Mouse (Mus musculus) stomach, embryonic 16.5 days (tissue): ENCODE results near the gene Myo1b. TPM values are rescaled to one million over a fixed set of nuclear protein-coding genes. Genes with fewer than 3 reads are reported as not detected.

ENCODE experiments used
- ATAC-seq: fragments of 200-750 bp; cut with Nextera tagmentation; 2 replicates; pipeline ENCODE4 v1.8.0; 2017; ENCODE audit warnings: moderate number of reproducible peaks, moderate TSS enrichment; ENCODE audit not compliant: insufficient read depth, low FRiP score
- H3K27ac ChIP-seq: fragments of 300-500 bp; sonication (generic); 2 replicates; pipeline ENCODE4 v1.5.1; 2014; ENCODE audit warnings: low read length
- H3K27me3 ChIP-seq: fragments of 300-500 bp; sonication (generic); 2 replicates; pipeline ENCODE4 v1.6.1; 2014; ENCODE audit warnings: low read length, control low read depth, mixed read lengths; ENCODE audit not compliant: control insufficient read depth, insufficient read depth
- H3K36me3 ChIP-seq: fragments of 300-500 bp; sonication (generic); 2 replicates; pipeline ENCODE4 v1.6.1; 2014; ENCODE audit warnings: low read length; ENCODE audit not compliant: control insufficient read depth, insufficient read depth
- H3K4me1 ChIP-seq: fragments of 300-500 bp; sonication (generic); 2 replicates; pipeline ENCODE4 v1.6.1; 2014; ENCODE audit warnings: low read length, control low read depth, mixed read lengths; ENCODE audit not compliant: control insufficient read depth, insufficient read depth
- H3K4me2 ChIP-seq: fragments of 300-500 bp; sonication (generic); 2 replicates; pipeline ENCODE4 v1.6.1; 2014; ENCODE audit warnings: low read depth, low read length, mixed read lengths
- H3K4me3 ChIP-seq: fragments of 300-500 bp; sonication (generic); replicated peaks from 2 replicates; pipeline ENCODE4 v1.5.1; 2014; ENCODE audit warnings: mild to moderate bottlenecking, low read length
- H3K9ac ChIP-seq: fragments of 300-500 bp; sonication (generic); 2 replicates; pipeline ENCODE4 v1.6.1; 2014; ENCODE audit warnings: low read length
- H3K9me3 ChIP-seq: fragments of 300-500 bp; sonication (generic); replicated peaks from 2 replicates; pipeline ENCODE4 v1.6.1; 2016; ENCODE audit warnings: low read length, control low read depth; ENCODE audit not compliant: control insufficient read depth
- WGBS: fragments of 180-500 bp; shearing (Covaris S2); extraction: QIAGEN DNeasy Blood & Tissue Kit; methylation state at CpG from one replicate; pipeline ENCODE4 v1.1.7; 2014; 5-methylcytosine and 5-hydroxymethylcytosine counted together
- polyA plus RNA-seq: library from polyadenylated mRNA; unstranded; fragments of >200 nt; fragmentation: Nextera tagmentation; extraction: Ambion mirVana; gene quantifications from 2 replicates; pipeline ENCODE4 v1.2.1, GENCODE M21; 2015

The Myo1b gene
- polyA plus RNA-seq, 1 experiment from 2014 or later, result 57.8 TPM

DNA sequence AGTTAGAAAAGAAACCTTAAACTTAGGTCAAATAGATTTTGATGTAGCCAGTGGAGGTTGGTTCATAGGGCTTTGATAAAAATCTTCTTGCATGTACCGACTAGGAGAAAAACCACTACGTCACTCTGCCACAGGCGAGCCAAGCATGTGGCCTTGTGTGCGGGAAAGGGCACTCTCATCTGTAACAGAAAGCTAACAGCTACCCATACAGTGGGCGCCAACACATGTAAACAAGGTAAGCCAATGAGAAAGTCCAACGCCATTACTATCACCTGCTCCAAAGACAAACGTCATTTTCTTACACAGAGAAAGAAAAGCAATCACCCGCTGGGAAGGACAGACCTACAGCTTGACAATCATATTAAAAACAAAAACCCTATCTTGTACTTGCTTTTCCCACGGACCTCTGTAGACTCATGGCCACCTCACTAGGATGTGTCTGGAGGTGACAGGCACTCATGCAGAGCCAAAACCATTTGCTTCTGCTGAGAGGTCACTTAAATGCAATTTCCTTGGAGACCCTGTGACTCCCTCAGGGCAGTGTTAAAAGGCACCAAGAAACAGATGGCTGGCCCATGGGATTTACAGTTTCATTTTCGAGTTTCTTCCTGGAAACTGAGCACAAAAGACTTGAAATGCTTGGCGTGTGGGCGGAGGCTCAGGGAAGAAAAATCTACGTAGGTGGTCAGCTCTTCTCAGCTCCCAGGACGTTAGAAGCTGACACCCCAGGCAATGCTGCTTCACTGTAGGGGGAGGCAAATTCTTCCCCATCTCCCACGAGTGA is 157.4 kb downstream of the Myo1b start:
- no peaks in the 10 kb centered on the region for H3K27me3 ChIP-seq
- peaks cover 31% of the 10 kb centered on the region for H3K36me3 ChIP-seq
- no peaks in the 10 kb centered on the region for H3K4me1 ChIP-seq
- H3K4me3 ChIP-seq, result no peak overlapping the region
- WGBS, result 71% methylated on average over 15 of the region's 15 CpGs
- no peak overlapping the region for H3K9ac ChIP-seq
- no peak overlapping the region for H3K4me2 ChIP-seq
- H3K27ac ChIP-seq, result no peak overlapping the region
- ATAC-seq, result no peak
- no peaks in the 10 kb centered on the region for H3K9me3 ChIP-seq

DNA sequence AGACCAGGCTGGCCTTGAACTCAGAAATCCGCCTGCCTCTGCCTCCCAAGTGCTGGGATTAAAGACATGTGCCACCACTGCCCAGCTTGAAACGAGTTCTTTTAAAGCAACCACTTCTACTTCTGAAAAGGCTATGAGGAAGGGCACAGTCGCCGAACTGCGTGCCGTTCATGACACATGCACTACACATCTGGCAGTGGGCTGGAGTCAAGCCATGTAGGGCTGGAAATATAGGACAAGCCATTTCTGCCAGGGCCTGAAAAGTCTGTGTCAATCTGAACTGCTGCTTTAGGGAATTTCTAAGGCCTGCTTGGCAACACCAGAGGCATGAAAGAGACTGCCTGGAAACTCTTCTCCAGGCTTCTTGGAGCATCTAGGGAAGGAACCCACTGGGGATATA is 162.2 kb downstream of the Myo1b start:
- no peak for ATAC-seq
- Histone ChIP-seq H3K36me3 (peaks cover 13% of the 10 kb centered on the region), H3K4me1 (no peaks in the 10 kb centered on the region), H3K27ac (no peak overlapping the region), H3K4me3 (no peak overlapping the region), H3K9ac (no peak overlapping the region), H3K27me3 (no peaks in the 10 kb centered on the region), H3K4me2 (no peak overlapping the region), H3K9me3 (no peaks in the 10 kb centered on the region)
- 91% methylated on average over 6 of the region's 6 CpGs for WGBS

DNA sequence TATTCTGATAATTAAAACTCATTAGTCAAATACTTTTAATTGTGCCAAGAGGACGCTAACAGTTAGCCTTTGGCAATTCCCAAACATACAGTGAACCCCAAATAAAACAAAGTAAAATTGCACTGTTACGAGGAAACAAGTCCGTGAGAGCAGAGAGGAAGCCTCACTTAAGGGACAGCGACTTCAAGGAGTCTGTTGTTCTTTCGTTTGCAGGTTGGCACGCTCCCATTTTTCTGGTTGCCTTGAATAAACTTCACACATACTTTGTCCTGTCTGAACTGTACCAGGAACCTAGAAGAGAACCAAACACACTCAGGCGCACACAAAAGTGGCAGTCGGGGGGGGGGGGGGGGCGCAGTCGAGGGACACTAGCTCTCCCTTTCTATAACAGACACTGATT is 164.9 kb downstream of the Myo1b start:
- no peaks in the 10 kb centered on the region for H3K9me3 ChIP-seq
- WGBS, result 77% methylated on average over 10 of the region's 10 CpGs
- no peak overlapping the region for H3K27ac ChIP-seq
- H3K27me3 ChIP-seq, result no peaks in the 10 kb centered on the region
- no peak overlapping the region for H3K4me2 ChIP-seq
- H3K36me3 ChIP-seq, result peaks cover 9% of the 10 kb centered on the region
- H3K9ac ChIP-seq, result no peak overlapping the region
- H3K4me3 ChIP-seq, result no peak overlapping the region
- no peaks in the 10 kb centered on the region for H3K4me1 ChIP-seq
- no peak for ATAC-seq

DNA sequence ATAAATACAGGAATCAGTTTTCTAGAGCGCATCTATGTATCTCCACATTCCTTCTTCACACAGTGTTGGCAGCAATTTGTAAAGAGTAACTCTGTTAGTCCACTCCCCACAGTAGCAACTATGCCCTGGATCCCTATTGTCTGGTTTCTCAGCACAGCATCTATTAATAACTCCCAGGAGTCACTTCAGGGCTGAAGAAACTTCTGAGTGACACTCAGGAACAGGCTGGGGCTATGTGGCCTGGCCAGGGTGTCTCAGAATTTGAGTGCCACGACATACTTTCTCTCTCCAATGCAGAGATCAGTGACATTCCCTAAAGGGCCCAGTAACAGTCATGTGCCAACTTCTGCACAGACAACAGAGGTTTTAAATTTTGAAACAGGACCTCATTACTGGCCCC is 167.6 kb downstream of the Myo1b start:
- WGBS, result 76% methylated on average over 2 of the region's 2 CpGs
- Histone ChIP-seq H3K9me3 (no peaks in the 10 kb centered on the region), H3K9ac (no peak overlapping the region), H3K4me2 (no peak overlapping the region), H3K27ac (no peak overlapping the region), H3K4me3 (no peak overlapping the region), H3K4me1 (no peaks in the 10 kb centered on the region), H3K36me3 (no peaks in the 10 kb centered on the region), H3K27me3 (no peaks in the 10 kb centered on the region)
- no peak for ATAC-seq

DNA sequence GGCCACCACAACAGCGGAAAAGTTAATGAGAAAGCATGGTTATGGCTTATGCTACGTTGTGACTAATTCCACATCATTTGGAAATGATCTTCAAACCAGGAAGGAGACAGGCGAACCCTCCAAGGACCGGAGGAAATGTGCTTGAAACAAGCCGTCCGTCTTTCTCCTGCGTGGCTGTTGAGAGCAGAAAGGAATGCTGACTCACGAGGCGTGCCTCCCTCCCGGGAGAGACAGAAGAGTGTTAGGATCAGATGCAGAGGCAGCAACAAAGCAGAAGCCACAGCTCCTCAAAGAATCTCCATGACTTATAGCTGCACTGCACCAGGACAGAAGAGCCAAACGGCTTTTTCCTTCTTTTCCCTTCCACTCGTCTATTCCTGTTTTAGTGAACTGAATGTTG is 168.4 kb downstream of the Myo1b start:
- no peaks in the 10 kb centered on the region for H3K36me3 ChIP-seq
- no peak overlapping the region for H3K4me2 ChIP-seq
- H3K27me3 ChIP-seq, result no peaks in the 10 kb centered on the region
- H3K9me3 ChIP-seq, result no peaks in the 10 kb centered on the region
- H3K9ac ChIP-seq, result no peak overlapping the region
- no peak overlapping the region for H3K27ac ChIP-seq
- WGBS, result 16% methylated on average over 12 of the region's 12 CpGs
- no peak overlapping the region for H3K4me3 ChIP-seq
- no peaks in the 10 kb centered on the region for H3K4me1 ChIP-seq
- ATAC-seq, result no peak

DNA sequence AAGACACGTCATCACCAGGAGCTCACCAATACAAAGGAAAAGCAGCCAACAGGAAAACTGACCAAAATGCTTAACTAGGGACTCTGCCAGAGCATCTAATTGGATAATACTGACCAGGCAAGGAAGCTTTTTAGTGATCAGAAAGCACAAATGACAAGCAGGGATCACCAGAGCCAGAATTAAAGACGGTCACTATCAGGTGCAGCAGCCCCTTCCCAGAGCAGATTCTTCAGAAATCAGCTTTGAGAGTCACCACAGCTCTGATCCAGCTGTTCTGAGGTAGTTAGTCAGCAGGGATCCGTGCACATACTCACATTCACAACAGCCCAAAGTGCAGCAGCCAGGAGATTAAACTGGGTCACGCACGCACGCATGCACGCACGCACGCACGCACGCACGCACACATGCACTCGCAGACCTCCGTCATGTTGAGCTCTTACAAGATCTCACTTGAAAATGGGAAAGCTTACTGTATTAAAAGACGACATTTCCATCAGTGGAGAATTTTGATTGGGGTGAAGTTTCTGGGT is 169.1 kb downstream of the Myo1b start:
- 91% methylated on average over 15 of the region's 15 CpGs for WGBS
- H3K4me2 ChIP-seq, result no peak overlapping the region
- no peaks in the 10 kb centered on the region for H3K36me3 ChIP-seq
- no peak overlapping the region for H3K27ac ChIP-seq
- no peak overlapping the region for H3K9ac ChIP-seq
- no peak overlapping the region for H3K4me3 ChIP-seq
- H3K27me3 ChIP-seq, result no peaks in the 10 kb centered on the region
- no peaks in the 10 kb centered on the region for H3K9me3 ChIP-seq
- no peak for ATAC-seq
- no peaks in the 10 kb centered on the region for H3K4me1 ChIP-seq

DNA sequence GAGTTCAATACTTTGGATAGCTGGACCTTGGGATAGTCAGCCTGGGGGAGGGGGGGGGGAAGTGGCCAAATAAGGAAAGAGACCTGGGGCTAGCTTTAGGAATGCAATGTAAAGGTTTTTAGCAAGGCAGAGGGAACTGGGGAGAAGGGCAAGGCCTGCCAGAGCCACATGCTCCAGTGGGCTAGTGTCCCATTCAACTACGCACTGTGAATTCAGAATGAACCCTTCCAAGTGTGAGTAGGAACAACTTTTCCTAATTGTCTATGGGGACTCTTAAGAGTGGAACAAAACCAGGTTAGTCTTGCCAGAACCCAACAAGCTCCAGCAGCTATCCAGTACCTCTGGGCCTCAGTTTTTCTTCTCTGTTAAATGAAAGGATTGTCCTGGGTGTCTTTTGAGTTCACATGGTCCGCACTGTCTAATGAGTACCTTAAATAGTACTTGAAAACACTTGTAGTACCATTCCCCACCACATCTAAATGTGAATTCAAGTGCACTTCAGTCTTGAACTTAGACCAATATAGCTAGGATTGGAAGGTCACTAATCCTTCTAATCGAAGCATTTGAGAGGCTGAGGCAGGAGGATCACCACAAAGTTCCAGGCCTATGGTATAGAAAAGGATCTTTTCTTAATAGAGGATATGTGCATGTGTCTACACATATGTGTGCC is 172.0 kb downstream of the Myo1b start:
- ATAC-seq, result no peak
- Histone ChIP-seq H3K9me3 (no peaks in the 10 kb centered on the region), H3K9ac (no peak overlapping the region), H3K4me3 (no peak overlapping the region), H3K27ac (no peak overlapping the region), H3K27me3 (no peaks in the 10 kb centered on the region), H3K36me3 (no peaks in the 10 kb centered on the region), H3K4me1 (no peaks in the 10 kb centered on the region), H3K4me2 (no peak overlapping the region)
- WGBS, result 94% methylated on average over 3 of the region's 3 CpGs

DNA sequence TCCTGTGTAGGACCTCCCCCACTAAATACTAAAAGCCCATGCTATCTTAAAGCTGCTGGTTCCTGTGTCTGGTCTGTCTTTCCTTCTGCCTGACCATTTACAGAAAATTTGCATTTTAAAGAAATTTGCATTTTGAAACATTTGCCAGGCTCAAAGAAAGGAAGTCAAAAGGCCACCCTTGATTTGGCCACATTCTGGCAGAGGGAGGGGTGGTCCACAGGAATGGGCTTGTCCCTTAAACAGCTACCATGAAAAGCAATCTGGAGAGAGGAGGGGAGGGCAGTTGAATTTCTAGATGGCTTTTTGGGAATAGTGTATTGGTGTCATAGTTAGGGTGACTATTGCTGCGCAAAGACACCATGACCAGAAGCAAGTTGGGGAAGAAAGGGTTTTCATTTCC is 173.3 kb downstream of the Myo1b start:
- Histone ChIP-seq H3K27ac (no peak overlapping the region), H3K4me2 (no peak overlapping the region), H3K27me3 (no peaks in the 10 kb centered on the region), H3K4me1 (no peaks in the 10 kb centered on the region), H3K36me3 (no peaks in the 10 kb centered on the region), H3K4me3 (no peak overlapping the region), H3K9me3 (no peaks in the 10 kb centered on the region), H3K9ac (no peak overlapping the region)
- no peak for ATAC-seq
- 95% methylated on average over 1 of the region's 1 CpGs for WGBS

DNA sequence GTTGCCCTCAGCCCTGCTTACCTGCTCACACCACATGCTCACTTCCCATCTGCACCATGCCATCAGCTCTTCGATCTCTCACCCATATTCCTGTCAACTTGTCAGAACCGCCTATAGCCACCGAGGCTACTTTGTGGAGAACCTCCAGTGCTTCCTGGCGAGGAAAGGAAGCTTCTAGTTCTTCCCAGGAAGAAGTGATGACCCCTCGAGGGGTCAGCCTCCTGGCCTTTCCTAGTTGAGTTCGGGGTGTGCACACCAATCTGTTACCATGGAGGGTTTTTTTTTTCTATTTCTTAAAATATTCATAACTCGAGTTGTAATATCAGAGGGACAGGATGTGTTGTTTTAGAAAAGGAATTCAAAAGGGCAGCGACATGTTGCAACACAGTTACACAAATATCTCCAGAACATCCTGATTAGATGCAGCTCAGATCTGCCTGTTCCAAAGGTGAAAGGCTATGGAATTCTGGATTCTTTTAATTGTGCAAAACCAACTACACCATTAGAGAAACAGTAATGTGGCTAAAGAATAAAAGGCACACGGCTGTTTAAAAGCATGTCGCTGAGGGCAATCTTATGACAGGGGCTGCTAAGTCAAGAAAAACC is 175.1 kb downstream of the Myo1b start:
- Histone ChIP-seq H3K4me3 (no peak overlapping the region), H3K36me3 (no peaks in the 10 kb centered on the region), H3K27me3 (no peaks in the 10 kb centered on the region), H3K27ac (no peak overlapping the region), H3K9me3 (no peaks in the 10 kb centered on the region), H3K4me1 (no peaks in the 10 kb centered on the region), H3K4me2 (no peak overlapping the region), H3K9ac (no peak overlapping the region)
- WGBS, result 82% methylated on average over 10 of the region's 10 CpGs
- ATAC-seq, result no peak
